ENCODE assay signal across 22 mouse cellular contexts in genomic region chr5:142924336-142924959, GRCm38 (mm10). TPM values are rescaled to one million over a fixed set of nuclear protein-coding genes. Genes with fewer than 3 reads are reported as not detected.
A peak's percentile ranks its signal among the peaks of the same experiment; 100 is the strongest.
DNase-seq lines count a peak whose midpoint lies in the region; ATAC-seq and TF ChIP-seq lines count a peak whose summit lies in the region.
"Had no signal": no experiment of that assay in that cellular context is flagged by ENCODE, and none has a peak within 500 bp of the region (broad histone marks: within the 10 kb centered on the region; RNA-seq: fewer than 3 reads in every experiment).

No protein-coding gene starts in this region.

- no peak for TF ChIP-seq POLR2A in small intestine, adult 2 months (IDR thresholded peaks at IDR 0.05; ENCODE audit: low read depth, low read length)

- intact Hi-C loops in heart, postnatal 10 days (cut with DNase I): no loop called here

- ATAC-seq in intestine, embryonic 15.5 days: peak; percentile 52
- ATAC-seq: forebrain, postnatal 0 days; hindbrain, postnatal 0 days had no signal

- H3K4me3 ChIP-seq in intestine, embryonic 15.5 days (replicated peaks): no peak overlapping the region
- H3K4me3 ChIP-seq in small intestine, adult 2 months (ENCODE audit: low read depth, low read length): no peak overlapping the region
- H3K4me3 ChIP-seq: embryonic facial prominence, embryonic 15.5 days; layer of hippocampus, adult 2 months had no signal

- WGBS in intestine, embryonic 15.5 days: 67% methylated on average over 12 of the region's 12 CpGs
- WGBS in small intestine, adult 2 months: 29% methylated on average over 12 of the region's 12 CpGs

- TF ChIP-seq CTCF in small intestine, adult 2 months (IDR thresholded peaks at IDR 0.05; ENCODE audit: extremely low read depth, insufficient read length, insufficient replicate concordance, low read depth, low read length): no peak

- H3K27me3 ChIP-seq in intestine, embryonic 15.5 days (replicated peaks): no peaks in the 10 kb centered on the region
- no peaks in the 10 kb centered on the region for H3K27me3 ChIP-seq in small intestine, adult 2 months (ENCODE audit: control insufficient read depth, insufficient read depth, low read length)
- H3K27me3 ChIP-seq: embryonic facial prominence, embryonic 15.5 days had no signal

- no peak overlapping the region for H3K4me2 ChIP-seq in intestine, embryonic 15.5 days (replicated peaks)
- H3K4me2 ChIP-seq: embryonic facial prominence, embryonic 15.5 days; midbrain, embryonic 11.5 days had no signal

- peak; percentile 87 for DNase-seq in heart, adult 11 months
- no peak for DNase-seq in heart, postnatal 10 days
- peak; percentile 27 for DNase-seq in thymus, postnatal 4 days
- DNase-seq in thymus, postnatal 0 days (ENCODE audit: low spot score): no peak
- DNase-seq in frontal cortex, postnatal 36 days (ENCODE audit: low spot score in 2 of 2): no peak
- no peak for DNase-seq in testis, postnatal 10 days (ENCODE audit: low spot score)
- DNase-seq: adrenal gland, postnatal 14 days; cerebellum, adult 9-10 months; forebrain, postnatal 0 days; gastrocnemius, postnatal 25 days; kidney, postnatal 14 days; lung, adult 2 months; lung, postnatal 14 days; spleen, adult 18-20 months; thymus, postnatal 14 days had no signal

- H3K36me3 ChIP-seq in intestine, embryonic 15.5 days: no peaks in the 10 kb centered on the region
- no peaks in the 10 kb centered on the region for H3K36me3 ChIP-seq in small intestine, adult 2 months (ENCODE audit: control insufficient read depth, insufficient read depth, low read length)
- H3K36me3 ChIP-seq: embryonic facial prominence, embryonic 15.5 days had no signal

- peaks cover 49% of the 10 kb centered on the region for H3K4me1 ChIP-seq in intestine, embryonic 15.5 days (replicated peaks)
- H3K4me1 ChIP-seq in small intestine, adult 2 months (ENCODE audit: control insufficient read depth, insufficient read depth, insufficient read length, low read length): peaks cover 42% of the 10 kb centered on the region

- H3K9ac ChIP-seq in intestine, embryonic 15.5 days: no peak overlapping the region
- H3K9ac ChIP-seq: embryonic facial prominence, embryonic 15.5 days; forebrain, postnatal 0 days had no signal

- H3K27ac ChIP-seq in intestine, embryonic 15.5 days: peak overlapping the region; percentile 64; the same call in 1 of the 2 replicates
- peak overlapping the region; percentile 97 for H3K27ac ChIP-seq in small intestine, adult 2 months (ENCODE audit: insufficient read depth, low read depth, low read length)
- H3K27ac ChIP-seq: embryonic facial prominence, embryonic 15.5 days; hindbrain, postnatal 0 days; layer of hippocampus, adult 2 months had no signal

- no peaks in the 10 kb centered on the region for H3K9me3 ChIP-seq in intestine, embryonic 15.5 days
- H3K9me3 ChIP-seq: embryonic facial prominence, embryonic 15.5 days had no signal

RNA-seq across cellular contexts. Expression of gene Actb, which starts 17.9 kb away (rescaled TPM):
- total RNA-seq in heart, postnatal 10 days (2021): 1,000 to 10,000 TPM; 1,831 to 2,004 TPM
- polyA plus RNA-seq in thymus, postnatal 0 days (2015; fragmentation: Nextera tagmentation; extraction: Ambion mirVana): 27,108 and 27,970 TPM in 2 replicates
- polyA plus RNA-seq in intestine, embryonic 15.5 days (2015; fragmentation: Nextera tagmentation; extraction: Ambion mirVana): 14,579 and 17,104 TPM in 2 replicates
- 4,701 and 11,894 TPM in 2 replicates for polyA plus RNA-seq in small intestine, adult 2 months (2012; rRNA removed)

RNA-seq across cellular contexts. Expression of gene Fbxl18, which starts 29.2 kb away (rescaled TPM):
- total RNA-seq in heart, postnatal 10 days (2021): 1 to 10 TPM; 8.8 to 9.2 TPM
- 4.7 and 5.9 TPM in 2 replicates for polyA plus RNA-seq in thymus, postnatal 0 days (2015; fragmentation: Nextera tagmentation; extraction: Ambion mirVana)
- 11.1 and 11.4 TPM in 2 replicates for polyA plus RNA-seq in intestine, embryonic 15.5 days (2015; fragmentation: Nextera tagmentation; extraction: Ambion mirVana)
- polyA plus RNA-seq in small intestine, adult 2 months (2012; rRNA removed): 17.0 and 28.4 TPM in 2 replicates

RNA-seq across cellular contexts. Expression of gene Fscn1, which starts 35.7 kb away (rescaled TPM):
- 100 to 1,000 TPM; 103 to 132 TPM for total RNA-seq in heart, postnatal 10 days (2021)
- polyA plus RNA-seq in thymus, postnatal 0 days (2015; fragmentation: Nextera tagmentation; extraction: Ambion mirVana): 33.5 and 37.0 TPM in 2 replicates
- polyA plus RNA-seq in intestine, embryonic 15.5 days (2015; fragmentation: Nextera tagmentation; extraction: Ambion mirVana): 140 and 170 TPM in 2 replicates
- polyA plus RNA-seq in small intestine, adult 2 months (2012; rRNA removed): 12.3 and 15.0 TPM in 2 replicates
- total RNA-seq: neutrophil, adult 5-6 weeks had no signal

Comparison
In these comparisons a context has a peak if more than half of its experiments do, and no peak if none do; other contexts are left out.
1. DNase-seq: peak in heart, adult 11 months (single experiment) and thymus, postnatal 4 days (single experiment); none in heart, postnatal 10 days (0 of 2), thymus, postnatal 0 days (single experiment), frontal cortex, postnatal 36 days (0 of 2) and testis, postnatal 10 days (single experiment).